In genomic region chr7:28822556-28822955, GRCm38 (mm10) we compare ENCODE assay signal across 15 mouse cellular contexts. TPM values are rescaled to one million over a fixed set of nuclear protein-coding genes. Genes with fewer than 3 reads are reported as not detected.
DNase-seq lines count a peak whose midpoint lies in the region; ATAC-seq and TF ChIP-seq lines count a peak whose summit lies in the region.
"Had no signal": no experiment of that assay in that cellular context is flagged by ENCODE, and none has a peak within 500 bp of the region (broad histone marks: within the 10 kb centered on the region; RNA-seq: fewer than 3 reads in every experiment).

No protein-coding gene starts in this region.

- peaks cover 65% of the 10 kb centered on the region for H3K4me1 ChIP-seq in hindbrain, embryonic 10.5 days (replicated peaks)
- H3K4me1 ChIP-seq in hindbrain, embryonic 16.5 days (ENCODE audit: control insufficient read depth, insufficient read depth, low read depth, low read length): peaks cover 18% of the 10 kb centered on the region
- no peaks in the 10 kb centered on the region for H3K4me1 ChIP-seq in lung, embryonic 14.5 days (ENCODE audit: insufficient read depth)
- H3K4me1 ChIP-seq in lung, adult 2 months (ENCODE audit: control insufficient read depth, insufficient read depth, low read length): peaks cover 13% of the 10 kb centered on the region
- peaks cover 34% of the 10 kb centered on the region for H3K4me1 ChIP-seq in limb, embryonic 15.5 days

- no peak overlapping the region for H3K9ac ChIP-seq in hindbrain, embryonic 16.5 days (ENCODE audit: low read depth, low read length)
- H3K9ac ChIP-seq in lung, embryonic 14.5 days: no peak overlapping the region
- H3K9ac ChIP-seq in limb, embryonic 15.5 days: no peak overlapping the region
- H3K9ac ChIP-seq: hindbrain, embryonic 15.5 days; liver, embryonic 14.5 days had no signal

- H3K4me2 ChIP-seq in hindbrain, embryonic 16.5 days (ENCODE audit: low read length): no peak overlapping the region
- no peak overlapping the region for H3K4me2 ChIP-seq in lung, embryonic 14.5 days
- no peak overlapping the region for H3K4me2 ChIP-seq in limb, embryonic 15.5 days
- H3K4me2 ChIP-seq: hindbrain, embryonic 15.5 days had no signal

- no peak for ATAC-seq in hindbrain, embryonic 16.5 days
- ATAC-seq in lung, embryonic 14.5 days (ENCODE audit: insufficient read depth): no peak
- no peak for ATAC-seq in limb, embryonic 15.5 days (ENCODE audit: insufficient number of reproducible peaks, low FRiP score, low TSS enrichment, low read depth)
- ATAC-seq in granulocyte monocyte progenitor cell, adult 5-6 weeks (replicated peaks; ENCODE audit: poor library complexity, severe bottlenecking): no peak

- H3K27me3 ChIP-seq in hindbrain, embryonic 10.5 days (ENCODE audit: insufficient read depth, poor library complexity, severe bottlenecking): no peaks in the 10 kb centered on the region
- no peaks in the 10 kb centered on the region for H3K27me3 ChIP-seq in hindbrain, embryonic 16.5 days (replicated peaks; ENCODE audit: control insufficient read depth, insufficient read depth, low read length)
- no peaks in the 10 kb centered on the region for H3K27me3 ChIP-seq in lung, embryonic 14.5 days (ENCODE audit: insufficient read depth, low read length)
- H3K27me3 ChIP-seq in limb, embryonic 15.5 days: no peaks in the 10 kb centered on the region
- H3K27me3 ChIP-seq: hindbrain, embryonic 15.5 days had no signal

- 76% methylated on average over 1 of the region's 1 CpGs for WGBS in hindbrain, embryonic 10.5 days
- WGBS in hindbrain, embryonic 16.5 days: 64% methylated on average over 1 of the region's 1 CpGs
- 57% methylated on average over 1 of the region's 1 CpGs for WGBS in lung, embryonic 14.5 days
- 60% methylated on average over 1 of the region's 1 CpGs for WGBS in lung, adult 2 months
- WGBS in limb, embryonic 15.5 days: 71% methylated on average over 1 of the region's 1 CpGs

- peaks cover 55% of the 10 kb centered on the region for H3K36me3 ChIP-seq in hindbrain, embryonic 10.5 days
- peaks cover 46% of the 10 kb centered on the region for H3K36me3 ChIP-seq in hindbrain, embryonic 16.5 days (ENCODE audit: control insufficient read depth, insufficient read depth, low read length)
- peaks cover 59% of the 10 kb centered on the region for H3K36me3 ChIP-seq in lung, embryonic 14.5 days (ENCODE audit: insufficient read depth)
- peaks cover 55% of the 10 kb centered on the region for H3K36me3 ChIP-seq in limb, embryonic 15.5 days

- no peak for TF ChIP-seq CTCF in lung, embryonic 14.5 days (IDR thresholded peaks at IDR 0.05; ENCODE audit: low read depth)
- TF ChIP-seq CTCF in lung, adult 2 months (IDR thresholded peaks at IDR 0.05; ENCODE audit: insufficient read depth, low read length): no peak

- no peak overlapping the region for H3K4me3 ChIP-seq in hindbrain, embryonic 10.5 days
- no peak overlapping the region for H3K4me3 ChIP-seq in hindbrain, embryonic 16.5 days (ENCODE audit: low read length)
- no peak overlapping the region for H3K4me3 ChIP-seq in lung, embryonic 14.5 days (ENCODE audit: low read depth, low read length)
- no peak overlapping the region for H3K4me3 ChIP-seq in lung, adult 2 months (replicated peaks; ENCODE audit: extremely low read depth, low read depth, low read length)
- H3K4me3 ChIP-seq in limb, embryonic 15.5 days: no peak overlapping the region
- H3K4me3 ChIP-seq: erythroblast, embryonic 14.5 days; hindbrain, embryonic 15.5 days; left cerebral cortex, adult 2 months had no signal

- TF ChIP-seq POLR2A in lung, adult 2 months (IDR thresholded peaks at IDR 0.05; ENCODE audit: borderline replicate concordance, extremely low read depth, low read depth, low read length): no peak

- DNase-seq in hindbrain, embryonic 10.5 days (ENCODE audit: low spot score): peak; percentile 12
- DNase-seq in lung, embryonic 14.5 days: no peak
- no peak for DNase-seq in lung, adult 2 months
- peak; percentile 40 for DNase-seq in R1 (ENCODE audit: low read depth, low spot score)
- DNase-seq in adrenal gland, postnatal 10 days: no peak
- DNase-seq: cerebellum, adult 11 months; kidney, postnatal 36 days; lung, postnatal 4 days had no signal

- H3K9me3 ChIP-seq in hindbrain, embryonic 10.5 days: no peaks in the 10 kb centered on the region
- no peaks in the 10 kb centered on the region for H3K9me3 ChIP-seq in hindbrain, embryonic 16.5 days (ENCODE audit: control insufficient read depth, low read length)
- H3K9me3 ChIP-seq in lung, embryonic 14.5 days (ENCODE audit: low read depth, low read length): no peaks in the 10 kb centered on the region
- no peaks in the 10 kb centered on the region for H3K9me3 ChIP-seq in limb, embryonic 15.5 days
- H3K9me3 ChIP-seq: hindbrain, embryonic 15.5 days had no signal

- H3K27ac ChIP-seq in hindbrain, embryonic 10.5 days: no peak overlapping the region
- H3K27ac ChIP-seq in hindbrain, embryonic 16.5 days (ENCODE audit: low read depth, low read length): no peak overlapping the region
- peak overlapping the region; percentile 30; the same call in 1 of the 2 replicates for H3K27ac ChIP-seq in lung, embryonic 14.5 days (ENCODE audit: low read depth)
- H3K27ac ChIP-seq in limb, embryonic 15.5 days: peak overlapping the region; percentile 92
- H3K27ac ChIP-seq: hindbrain, embryonic 15.5 days; liver, embryonic 14.5 days had no signal

RNA-seq across cellular contexts. Expression of gene Ech1, which starts 2.5 kb away (rescaled TPM):
- 87.9 and 93.3 TPM in 2 replicates for polyA plus RNA-seq in hindbrain, embryonic 10.5 days (2016; fragmentation: Nextera tagmentation; extraction: Ambion mirVana)
- 115 and 117 TPM in 2 replicates for polyA plus RNA-seq in hindbrain, embryonic 16.5 days (2015; fragmentation: Nextera tagmentation; extraction: Ambion mirVana)
- polyA plus RNA-seq in lung, embryonic 14.5 days (2014; fragmentation: Nextera tagmentation; extraction: Ambion mirVana): 127 and 133 TPM in 2 replicates
- polyA plus RNA-seq in lung, adult 2 months (2012; rRNA removed): 201 and 250 TPM in 2 replicates
- 217 and 232 TPM in 2 replicates for polyA plus RNA-seq in limb, embryonic 15.5 days (2015; fragmentation: Nextera tagmentation; extraction: Ambion mirVana)
- total RNA-seq in adrenal gland, postnatal 10 days (2021): 1,000 to 10,000 TPM; 1,178 to 1,235 TPM
- 125 and 134 TPM in 2 replicates for total RNA-seq in granulocyte monocyte progenitor cell, adult 5-6 weeks (2014; fragmentation: Nextera tagmentation)
- total RNA-seq in granulocyte monocyte progenitor cell, adult 5-6 weeks (2017): 76.3 and 99.3 TPM in 2 replicates

RNA-seq across cellular contexts. Expression of gene Lgals4, which starts 11.1 kb away (rescaled TPM):
- 3.9 and 4.0 TPM in 2 replicates for polyA plus RNA-seq in hindbrain, embryonic 10.5 days (2016; fragmentation: Nextera tagmentation; extraction: Ambion mirVana)
- 5.3 and 6.1 TPM in 2 replicates for polyA plus RNA-seq in hindbrain, embryonic 16.5 days (2015; fragmentation: Nextera tagmentation; extraction: Ambion mirVana)
- polyA plus RNA-seq in lung, embryonic 14.5 days (2014; fragmentation: Nextera tagmentation; extraction: Ambion mirVana): 3.2 and 3.7 TPM in 2 replicates
- polyA plus RNA-seq in lung, adult 2 months (2012; rRNA removed): 19.0 and 25.5 TPM in 2 replicates
- polyA plus RNA-seq in limb, embryonic 15.5 days (2015; fragmentation: Nextera tagmentation; extraction: Ambion mirVana): 11.6 and 13.8 TPM in 2 replicates
- 10 to 100 TPM; 25.9 to 55.7 TPM for total RNA-seq in adrenal gland, postnatal 10 days (2021)
- 20.5 and 20.8 TPM in 2 replicates for total RNA-seq in granulocyte monocyte progenitor cell, adult 5-6 weeks (2014; fragmentation: Nextera tagmentation)
- 3.9 and 6.6 TPM in 2 replicates for total RNA-seq in granulocyte monocyte progenitor cell, adult 5-6 weeks (2017)

RNA-seq across cellular contexts. Expression of gene Hnrnpl, which starts 14.2 kb away (rescaled TPM):
- polyA plus RNA-seq in hindbrain, embryonic 10.5 days (2016; fragmentation: Nextera tagmentation; extraction: Ambion mirVana): 312 TPM in 2 replicates
- 117 and 127 TPM in 2 replicates for polyA plus RNA-seq in hindbrain, embryonic 16.5 days (2015; fragmentation: Nextera tagmentation; extraction: Ambion mirVana)
- polyA plus RNA-seq in lung, embryonic 14.5 days (2014; fragmentation: Nextera tagmentation; extraction: Ambion mirVana): 254 and 255 TPM in 2 replicates
- 166 and 244 TPM in 2 replicates for polyA plus RNA-seq in lung, adult 2 months (2012; rRNA removed)
- 201 and 221 TPM in 2 replicates for polyA plus RNA-seq in limb, embryonic 15.5 days (2015; fragmentation: Nextera tagmentation; extraction: Ambion mirVana)
- total RNA-seq in adrenal gland, postnatal 10 days (2021): 100 to 1,000 TPM; 459 to 528 TPM
- total RNA-seq in granulocyte monocyte progenitor cell, adult 5-6 weeks (2014; fragmentation: Nextera tagmentation): 466 and 510 TPM in 2 replicates
- total RNA-seq in granulocyte monocyte progenitor cell, adult 5-6 weeks (2017): 276 and 296 TPM in 2 replicates

RNA-seq across cellular contexts. Expression of gene Rinl, which starts 33.8 kb away (rescaled TPM):
- polyA plus RNA-seq in hindbrain, embryonic 10.5 days (2016; fragmentation: Nextera tagmentation; extraction: Ambion mirVana): 4.0 TPM in 2 replicates
- 2.8 and 2.9 TPM in 2 replicates for polyA plus RNA-seq in hindbrain, embryonic 16.5 days (2015; fragmentation: Nextera tagmentation; extraction: Ambion mirVana)
- 6.8 and 6.9 TPM in 2 replicates for polyA plus RNA-seq in lung, embryonic 14.5 days (2014; fragmentation: Nextera tagmentation; extraction: Ambion mirVana)
- 11.2 and 14.5 TPM in 2 replicates for polyA plus RNA-seq in lung, adult 2 months (2012; rRNA removed)
- polyA plus RNA-seq in limb, embryonic 15.5 days (2015; fragmentation: Nextera tagmentation; extraction: Ambion mirVana): 4.7 and 5.6 TPM in 2 replicates
- total RNA-seq in adrenal gland, postnatal 10 days (2021): 1 to 10 TPM; 3.7 to 4.9 TPM
- 67.9 and 72.3 TPM in 2 replicates for total RNA-seq in granulocyte monocyte progenitor cell, adult 5-6 weeks (2014; fragmentation: Nextera tagmentation)
- total RNA-seq in granulocyte monocyte progenitor cell, adult 5-6 weeks (2017): 55.9 and 75.5 TPM in 2 replicates

RNA-seq across cellular contexts. Expression of gene Lgals7, which starts 41.1 kb away (rescaled TPM):
- 0.97 and 4.0 TPM in 2 replicates for polyA plus RNA-seq in hindbrain, embryonic 10.5 days (2016; fragmentation: Nextera tagmentation; extraction: Ambion mirVana)
- 4.9 and 5.3 TPM in 2 replicates for polyA plus RNA-seq in hindbrain, embryonic 16.5 days (2015; fragmentation: Nextera tagmentation; extraction: Ambion mirVana)
- 1.0 and 1.7 TPM in 2 replicates for polyA plus RNA-seq in lung, embryonic 14.5 days (2014; fragmentation: Nextera tagmentation; extraction: Ambion mirVana)
- polyA plus RNA-seq in lung, adult 2 months (2012; rRNA removed): 2.2 and 314 TPM in 2 replicates
- 171 and 257 TPM in 2 replicates for polyA plus RNA-seq in limb, embryonic 15.5 days (2015; fragmentation: Nextera tagmentation; extraction: Ambion mirVana)
- total RNA-seq in adrenal gland, postnatal 10 days (2021): 1 to 10 TPM; 1.2 to 2.1 TPM
- total RNA-seq in granulocyte monocyte progenitor cell, adult 5-6 weeks (2014; fragmentation: Nextera tagmentation): not detected in 2 replicates
- not detected in 2 replicates for total RNA-seq in granulocyte monocyte progenitor cell, adult 5-6 weeks (2017)
- polyA plus RNA-seq: erythroblast, embryonic 14.5 days had no signal

Comparison
In these comparisons a context has a peak if more than half of its experiments do, and no peak if none do; other contexts are left out.
1. DNase-seq: peak in hindbrain, embryonic 10.5 days (single experiment) and R1 (single experiment); none in lung, embryonic 14.5 days (single experiment), lung, adult 2 months (single experiment) and adrenal gland, postnatal 10 days (single experiment).
2. H3K27ac ChIP-seq: peak in lung, embryonic 14.5 days (single experiment) and limb, embryonic 15.5 days (single experiment); none in hindbrain, embryonic 10.5 days (single experiment) and hindbrain, embryonic 16.5 days (single experiment).